Mouse (Mus musculus) R1 (cell line): ENCODE data around the gene Thsd7a.

Experiments
- DNase-seq: peaks from one replicate; pipeline ENCODE4 v3.0.0-alpha.2; 2018; ENCODE audit warnings: low read depth, low spot score

The Thsd7a gene

DNA sequence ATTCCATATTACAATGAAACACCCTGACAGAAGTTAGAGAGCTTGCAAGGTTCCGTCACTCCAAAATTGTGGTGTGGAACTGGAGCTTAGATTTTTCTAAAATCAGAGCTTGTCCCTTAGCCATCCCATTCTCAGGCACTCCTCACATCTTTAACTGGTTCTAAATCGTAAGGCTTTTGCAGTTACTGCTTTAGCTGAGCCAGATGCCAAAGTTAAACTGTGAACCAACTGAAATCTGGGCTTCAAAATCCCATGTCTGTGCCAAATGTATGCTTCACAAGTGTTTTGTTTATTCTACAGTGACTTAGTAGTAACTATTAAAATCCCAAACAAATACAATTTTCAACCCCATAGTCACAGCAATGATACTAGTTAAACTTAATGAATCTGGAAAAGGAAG is 242.3 kb downstream of the Thsd7a start:
- no peak for DNase-seq

GRCm38 (mm10) chr6:12503867-12504266 is 245.3 kb downstream of the Thsd7a start:
- DNase-seq: no peak

- no peak for DNase-seq
Observed at GRCm38 (mm10) chr6:12500888-12501287, 248.3 kb downstream of the Thsd7a start.

DNA sequence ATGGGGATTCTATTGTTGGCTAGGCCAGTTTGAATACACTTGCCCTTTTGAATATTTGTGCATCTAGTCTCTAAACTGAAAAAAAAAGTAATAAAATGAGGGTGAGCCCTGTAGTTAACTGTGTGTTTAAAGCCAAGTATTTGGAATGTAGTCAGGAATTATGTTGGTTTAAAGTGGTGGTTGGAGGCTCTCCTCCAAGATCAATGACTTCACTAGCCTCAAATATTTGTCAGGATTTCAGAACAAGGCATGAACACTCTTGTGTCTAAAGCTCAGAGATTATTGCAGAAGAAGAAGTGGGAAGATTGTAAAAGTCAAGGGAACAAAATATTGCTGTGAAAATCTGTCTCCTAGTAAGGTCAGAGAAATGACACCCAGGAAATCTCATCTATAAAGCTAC is 249.3 kb downstream of the Thsd7a start:
- no peak for DNase-seq

DNA sequence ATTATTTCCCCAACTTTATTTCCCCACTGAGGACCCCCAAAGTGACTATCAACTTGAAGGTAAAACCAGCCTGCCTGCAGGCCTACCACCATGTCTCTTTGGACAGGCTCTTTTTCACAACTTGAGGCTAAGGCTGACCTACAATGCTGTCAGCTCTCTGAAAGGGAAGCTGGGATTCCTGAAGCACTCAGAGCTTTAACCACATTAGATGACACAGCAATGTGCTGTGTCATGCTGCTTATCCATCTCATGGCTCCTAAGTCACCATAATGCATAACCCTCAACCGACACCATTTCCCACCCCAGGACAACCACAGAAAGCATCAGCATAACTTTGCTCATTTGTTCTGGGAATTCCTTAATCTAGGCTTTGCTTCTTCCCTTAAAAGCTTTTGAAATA is 255.6 kb downstream of the Thsd7a start:
- DNase-seq: no peak

GRCm38 (mm10) chr6:12488882-12489281 is 260.3 kb downstream of the Thsd7a start:
- no peak for DNase-seq

GRCm38 (mm10) chr6:12481527-12482163 is 267.6 kb downstream of the Thsd7a start:
- DNase-seq: no peak

DNA sequence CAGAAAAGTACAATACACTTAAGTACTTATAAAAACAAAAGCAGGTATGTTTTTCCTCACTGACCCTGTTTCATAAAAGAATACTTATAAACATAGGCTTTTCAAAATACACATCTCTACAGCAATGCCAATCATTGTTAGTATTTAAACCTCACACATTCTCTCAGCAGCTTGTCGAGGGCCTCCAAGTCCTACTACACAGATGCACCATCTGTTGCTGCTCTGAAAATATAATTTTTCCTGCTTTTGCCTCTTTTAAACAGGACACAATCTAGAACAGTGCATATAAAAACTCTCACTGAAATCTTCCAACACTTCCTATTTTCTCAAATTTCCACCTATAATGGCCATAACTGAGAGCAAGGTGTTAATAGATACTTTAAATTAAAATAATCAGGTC is 270.9 kb downstream of the Thsd7a start:
- no peak for DNase-seq

- no peak for DNase-seq
Observed at GRCm38 (mm10) chr6:12470935-12471334, 278.3 kb downstream of the Thsd7a start.

DNA sequence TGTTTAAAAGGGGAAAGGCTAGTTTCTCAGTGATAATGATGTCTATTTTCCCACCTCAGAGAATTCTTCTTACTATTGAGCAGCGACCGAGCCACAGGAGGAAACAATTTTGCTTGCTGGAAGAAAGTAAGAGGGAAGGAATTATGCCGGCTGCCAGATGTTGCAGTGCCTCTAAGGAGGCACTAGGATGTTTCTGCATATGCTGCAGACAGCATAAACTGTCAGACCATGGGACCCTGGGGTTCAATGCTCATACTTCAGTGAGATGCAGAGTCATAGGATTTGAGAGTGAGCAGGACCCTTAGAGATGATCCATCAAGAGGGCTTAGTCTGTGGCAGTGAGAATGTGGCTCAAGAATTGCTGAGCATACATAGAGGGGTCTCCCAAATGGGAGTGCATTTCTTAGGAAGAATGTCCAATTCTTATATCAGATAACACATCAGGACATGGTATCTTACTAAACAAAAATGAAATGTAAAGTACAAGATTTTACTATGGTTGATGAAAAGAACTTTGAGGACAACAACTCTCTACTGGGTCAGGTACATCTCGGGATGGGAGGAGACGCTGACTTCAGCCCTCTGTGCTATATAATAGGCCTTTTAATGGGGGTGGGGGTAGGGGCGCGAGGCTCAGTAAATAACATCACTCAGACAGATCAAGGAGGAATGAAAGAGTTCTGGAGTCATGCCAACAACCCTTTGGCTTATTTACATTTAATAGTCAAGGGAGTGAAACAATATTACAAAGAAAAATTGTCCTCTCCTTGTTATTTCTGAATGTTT is 281.7 kb downstream of the Thsd7a start:
- no peak for DNase-seq

DNA sequence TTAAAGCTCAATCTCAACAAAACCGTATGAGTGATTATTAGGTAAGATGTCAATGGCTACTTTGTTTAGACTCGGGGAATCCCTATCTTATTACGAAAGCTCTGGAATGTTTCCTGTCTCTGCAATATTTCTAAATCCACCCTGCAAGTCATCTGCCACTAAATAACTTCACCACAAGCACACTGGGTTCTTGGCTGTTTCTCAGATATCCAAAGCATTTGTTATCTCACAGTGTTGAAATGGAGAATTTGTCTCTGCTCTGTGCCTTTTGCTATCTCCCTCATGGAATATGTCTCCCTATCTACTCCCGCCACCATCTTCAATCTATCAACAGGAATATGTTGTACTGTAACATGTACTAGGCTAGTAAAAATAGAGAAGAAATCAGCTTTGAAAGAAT is 290.4 kb downstream of the Thsd7a start:
- DNase-seq: no peak

DNA sequence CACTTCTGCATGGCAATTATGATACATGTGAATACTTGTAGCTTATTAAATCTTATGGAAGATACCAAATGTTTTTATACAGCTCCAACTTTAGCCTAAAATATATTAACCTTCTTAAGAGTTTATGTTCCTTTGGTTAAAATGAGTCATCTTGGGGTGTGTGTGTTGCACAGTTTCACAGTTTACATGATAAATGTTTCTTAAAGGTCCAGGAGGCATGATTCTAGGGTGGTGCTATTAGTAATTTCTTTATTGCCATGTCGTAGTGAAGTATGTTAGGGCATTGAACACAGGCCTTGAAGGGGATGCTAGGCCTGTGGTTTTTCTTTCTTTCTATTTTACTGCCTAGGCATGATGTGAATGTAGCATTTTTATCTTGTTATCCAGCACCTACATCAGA is 291.8 kb downstream of the Thsd7a start:
- no peak for DNase-seq

DNA sequence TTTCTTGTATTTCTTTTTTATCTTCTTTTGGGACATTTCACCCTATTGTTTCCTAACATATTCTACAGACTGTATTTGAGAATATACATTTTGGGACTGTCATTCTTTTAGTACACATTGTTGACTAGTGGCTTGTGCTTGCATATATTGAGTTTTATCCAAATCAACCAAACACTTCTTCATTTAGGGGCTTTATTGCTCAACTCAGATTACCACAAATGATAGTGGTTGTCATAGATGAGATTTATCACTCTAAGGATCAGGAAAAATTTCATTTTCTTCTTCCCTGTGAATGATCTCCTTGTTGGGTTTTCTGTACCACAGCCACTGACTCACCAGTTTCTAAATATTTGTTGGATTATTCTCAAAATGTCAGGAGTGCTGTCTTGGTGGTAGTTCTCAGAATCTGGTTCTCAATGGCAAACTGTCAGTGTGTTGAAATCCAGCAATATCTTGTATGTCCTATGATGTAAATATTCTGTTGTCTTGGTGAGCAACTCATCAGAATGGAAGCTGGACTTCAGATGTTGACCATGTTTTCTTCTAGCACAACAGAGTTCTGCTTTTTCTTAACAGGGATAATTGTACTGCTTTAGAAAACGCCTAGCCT is 294.2 kb downstream of the Thsd7a start:
- no peak for DNase-seq

- no peak for DNase-seq
Observed at GRCm38 (mm10) chr6:12454132-12454531, 295.1 kb downstream of the Thsd7a start.

DNA sequence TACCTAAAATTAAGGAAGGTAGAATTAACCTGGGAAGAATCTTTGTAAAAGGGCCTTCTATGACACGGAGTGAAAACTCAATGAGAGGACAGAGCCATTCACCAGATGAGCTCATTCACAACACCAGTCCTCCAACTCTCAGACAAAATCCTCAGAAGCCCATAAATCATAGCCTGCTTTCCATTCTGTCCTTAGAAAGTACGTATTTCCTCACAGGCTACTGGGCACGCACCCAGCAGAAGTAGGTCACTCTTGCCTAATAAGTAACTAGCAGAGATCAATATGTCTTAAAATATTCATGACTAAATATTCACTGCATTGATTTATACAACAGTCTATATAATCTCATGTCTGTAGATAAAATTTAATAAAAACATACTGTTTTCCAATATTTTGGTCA is 300.4 kb downstream of the Thsd7a start:
- no peak for DNase-seq

GRCm38 (mm10) chr6:12445486-12445885 is 303.7 kb downstream of the Thsd7a start:
- no peak for DNase-seq

DNA sequence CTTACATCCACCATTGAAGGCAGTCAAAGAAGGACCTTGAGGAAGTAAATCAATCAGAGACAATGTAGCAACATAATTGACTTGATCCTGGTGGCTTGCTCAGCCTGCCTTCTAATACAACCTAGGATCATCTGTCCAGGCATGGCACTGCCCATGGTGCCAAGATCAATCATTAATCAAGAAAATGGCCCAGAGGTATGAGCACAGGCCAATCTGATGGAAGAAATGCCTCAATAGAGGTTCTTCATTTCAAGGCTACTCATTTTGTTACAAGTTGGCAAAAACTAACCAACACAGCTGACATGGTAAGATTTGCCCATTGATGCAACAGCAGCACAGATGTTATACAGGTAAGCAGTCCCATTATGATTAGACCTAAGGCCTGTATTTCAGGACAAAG is 309.6 kb downstream of the Thsd7a start:
- no peak for DNase-seq

DNA sequence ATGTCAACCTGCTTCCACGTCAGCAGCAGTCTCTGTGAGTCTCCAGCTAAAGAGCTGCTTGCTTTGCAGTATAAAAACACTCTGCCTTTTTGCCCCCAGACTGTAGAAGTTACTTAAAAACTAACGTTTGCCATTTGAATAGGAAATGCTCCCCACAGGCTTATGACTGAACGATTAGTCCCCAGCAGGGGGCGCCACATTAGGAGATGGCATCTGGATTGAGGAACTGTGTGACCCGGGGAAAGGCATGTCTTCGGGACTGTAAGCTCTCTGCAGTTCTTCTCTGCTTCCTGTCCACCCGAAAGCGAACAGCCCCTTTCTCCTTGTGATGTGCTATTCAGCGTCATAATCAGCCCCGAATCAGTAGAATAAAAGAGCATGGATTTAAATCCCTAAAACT is 330.1 kb downstream of the Thsd7a start:
- peak; percentile 66 for DNase-seq

- peak; percentile 55 for DNase-seq
Observed at GRCm38 (mm10) chr6:12416976-12417375, 332.2 kb downstream of the Thsd7a start.

DNA sequence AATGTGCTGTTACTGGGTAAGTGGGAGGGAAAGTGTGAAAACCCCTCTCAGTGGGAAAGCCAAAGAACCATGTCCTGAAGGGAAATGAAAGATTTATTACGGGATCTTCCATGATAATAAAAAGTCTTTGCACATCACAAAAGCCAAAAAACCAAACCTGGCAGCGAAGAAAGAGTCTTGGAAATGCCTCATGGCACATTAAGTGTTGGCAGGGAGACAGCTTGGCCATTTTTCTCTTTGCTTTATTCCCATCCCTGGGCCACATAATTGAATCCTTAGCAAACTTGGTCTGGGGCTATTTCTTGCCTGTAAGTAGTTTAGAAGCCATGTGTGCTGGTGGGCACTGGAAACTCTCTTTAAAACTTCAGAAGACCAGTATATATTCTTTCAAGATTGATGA is 344.8 kb downstream of the Thsd7a start:
- DNase-seq: no peak

DNA sequence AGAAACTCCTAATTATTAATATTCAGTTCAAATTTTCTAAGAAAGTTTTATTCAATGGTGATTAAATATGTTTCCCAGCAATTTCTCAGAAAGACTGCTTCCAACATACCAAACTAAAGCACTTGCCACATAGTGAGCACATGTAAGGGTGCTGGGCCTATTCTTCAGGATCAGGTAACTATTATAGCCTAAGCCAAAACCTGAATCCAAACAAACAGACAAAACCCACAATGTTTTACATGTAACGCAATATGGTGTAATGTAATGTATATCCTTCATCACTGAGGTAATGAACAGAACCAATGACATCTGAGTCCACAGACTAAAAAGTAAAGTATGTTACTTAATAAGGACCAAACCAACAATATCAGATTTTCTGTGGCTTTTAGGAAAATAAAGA is 346.2 kb downstream of the Thsd7a start:
- no peak for DNase-seq

- no peak for DNase-seq
Observed at GRCm38 (mm10) chr6:12397776-12398522, 351.3 kb downstream of the Thsd7a start.
